Mouse (Mus musculus) monocyte, adult 59 days (primary cell): ENCODE measurements around the gene Katnal1. TPM values are rescaled to one million over a fixed set of nuclear protein-coding genes. Genes with fewer than 3 reads are reported as not detected.

Experiments used
- total RNA-seq, 2 experiments: library from RNA; stranded (reverse); gene quantifications; one replicate each; pipeline ENCODE4 v1.2.4; 2023

The Katnal1 gene
- total RNA-seq, result 1 to 10 TPM; 1.7 to 2.9 TPM

DNA sequence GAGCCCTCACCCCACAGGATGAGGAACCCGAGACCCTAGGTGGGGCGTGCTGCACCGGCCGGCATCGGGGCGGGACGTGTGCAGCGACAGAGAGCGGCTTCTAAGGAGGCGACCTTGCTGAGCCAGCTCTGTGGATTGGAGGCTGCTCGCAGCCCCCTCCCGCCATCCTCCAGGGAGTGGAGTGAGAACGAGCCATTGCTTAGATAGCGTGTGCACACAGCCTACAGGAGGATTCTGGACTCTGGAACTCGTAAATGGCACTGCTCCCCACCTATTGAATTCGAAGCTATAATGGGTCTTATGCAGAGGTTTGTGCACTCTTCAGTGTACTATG, at the start of gene Katnal1:
TSS of gene Katnal1 (minus strand) at position 205 of the 334 bp plus-strand sequence.

Other genes starting within 250 kb of the Katnal1 start
- 1 to 10 TPM in 1 of 2 experiments, not detected in 1; 1.2 TPM for gene Gm42791, start 65.8 kb upstream of the Katnal1 start, total RNA-seq